Mouse (Mus musculus): ENCODE data around the gene Trafd1. TPM values are rescaled to one million over a fixed set of nuclear protein-coding genes. Genes with fewer than 3 reads are reported as not detected.

Gene Trafd1
- polyA plus RNA-seq, 1 experiment from 2014 or later, result 55.6 TPM

Other genes with a start within 250 kb of the Trafd1 start
- 19.9 and 20.9 TPM in 2 replicates for gene Ptpn11, start 194.2 kb downstream of the Trafd1 start, polyA plus RNA-seq (2015; fragmentation: Nextera tagmentation; extraction: Ambion mirVana)
- gene Rpl6, start 181.2 kb downstream of the Trafd1 start, polyA plus RNA-seq (2015; fragmentation: Nextera tagmentation; extraction: Ambion mirVana), result 639 and 659 TPM in 2 replicates
- gene Hectd4, start 165.4 kb downstream of the Trafd1 start, polyA plus RNA-seq (2015; fragmentation: Nextera tagmentation; extraction: Ambion mirVana), result 4.3 and 5.2 TPM in 2 replicates
- gene Naa25, start 12.3 kb upstream of the Trafd1 start, polyA plus RNA-seq (2015; fragmentation: Nextera tagmentation; extraction: Ambion mirVana), result 43.7 and 44.5 TPM in 2 replicates
- 6.7 and 8.5 TPM in 2 replicates for gene Tmem116, start 66.3 kb upstream of the Trafd1 start, polyA plus RNA-seq (2015; fragmentation: Nextera tagmentation; extraction: Ambion mirVana)
- 165 and 174 TPM in 2 replicates for gene Erp29, start 66.9 kb upstream of the Trafd1 start, polyA plus RNA-seq (2015; fragmentation: Nextera tagmentation; extraction: Ambion mirVana)
- 0.08 and 0.22 TPM in 2 replicates for gene Adam1b, start 117.8 kb upstream of the Trafd1 start, polyA plus RNA-seq (2015; fragmentation: Nextera tagmentation; extraction: Ambion mirVana)
- gene Adam1a, start 159.8 kb upstream of the Trafd1 start, polyA plus RNA-seq (2015; fragmentation: Nextera tagmentation; extraction: Ambion mirVana), result 1.4 and 1.9 TPM in 2 replicates
- gene Gm42878, start 159.8 kb upstream of the Trafd1 start, polyA plus RNA-seq (2015; fragmentation: Nextera tagmentation; extraction: Ambion mirVana), result not detected in 2 replicates
- gene Mapkapk5, start 160.3 kb upstream of the Trafd1 start, polyA plus RNA-seq (2015; fragmentation: Nextera tagmentation; extraction: Ambion mirVana), result 42.8 and 48.0 TPM in 2 replicates
- 197 and 222 TPM in 2 replicates for gene Aldh2, start 208.2 kb upstream of the Trafd1 start, polyA plus RNA-seq (2015; fragmentation: Nextera tagmentation; extraction: Ambion mirVana)
- gene Acad12, start 233.3 kb upstream of the Trafd1 start, polyA plus RNA-seq (2015; fragmentation: Nextera tagmentation; extraction: Ambion mirVana), result 2.8 and 3.0 TPM in 2 replicates

Data from kidney, embryonic 15.5 days (tissue).